Mouse (Mus musculus) kidney, adult 10 weeks (tissue): Measurements from ENCODE around the gene Nudt22. TPM values are rescaled to one million over a fixed set of nuclear protein-coding genes. Genes with fewer than 3 reads are reported as not detected.

Source experiments
- polyA plus RNA-seq: library from polyadenylated mRNA; stranded (reverse); fragments of 350-450 nt; fragmentation: Illumina TruSeq; extraction: RNeasy Lipid Tissue Mini Kit (QIAGEN cat#74804); gene quantifications from one replicate; pipeline ENCODE4 v1.2.3, GENCODE M21; 2014; ENCODE audit warnings: low read depth, low replicate concordance

The Nudt22 gene
- polyA plus RNA-seq = not detected

DNA sequence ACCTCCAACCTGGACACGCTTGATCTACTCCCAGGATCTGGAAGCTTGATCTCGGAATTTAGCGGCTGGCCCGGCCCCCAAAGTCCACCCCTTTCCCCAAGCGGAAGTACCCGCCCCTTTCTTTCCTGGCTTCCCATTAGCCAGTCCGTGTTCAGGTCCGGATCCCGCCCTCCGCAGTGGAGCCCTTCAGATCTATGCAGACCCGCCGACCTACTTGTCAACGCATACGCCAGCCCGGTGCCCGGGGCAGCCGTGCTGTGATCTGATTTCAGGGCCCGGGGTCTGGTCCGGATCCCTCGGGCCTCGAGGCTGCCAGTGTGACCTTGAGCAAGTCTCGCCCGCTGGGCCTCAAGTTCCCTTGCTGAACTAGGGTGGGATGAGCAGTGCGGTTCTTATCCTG lies at the start of gene Nudt22, which contains the start of gene Trpt1:
Gene Nudt22 (minus strand): TSS at position 112 of the 400 bp plus-strand sequence.
Gene Trpt1 (plus strand): TSS at position 126 of the 400 bp plus-strand sequence.

DNA sequence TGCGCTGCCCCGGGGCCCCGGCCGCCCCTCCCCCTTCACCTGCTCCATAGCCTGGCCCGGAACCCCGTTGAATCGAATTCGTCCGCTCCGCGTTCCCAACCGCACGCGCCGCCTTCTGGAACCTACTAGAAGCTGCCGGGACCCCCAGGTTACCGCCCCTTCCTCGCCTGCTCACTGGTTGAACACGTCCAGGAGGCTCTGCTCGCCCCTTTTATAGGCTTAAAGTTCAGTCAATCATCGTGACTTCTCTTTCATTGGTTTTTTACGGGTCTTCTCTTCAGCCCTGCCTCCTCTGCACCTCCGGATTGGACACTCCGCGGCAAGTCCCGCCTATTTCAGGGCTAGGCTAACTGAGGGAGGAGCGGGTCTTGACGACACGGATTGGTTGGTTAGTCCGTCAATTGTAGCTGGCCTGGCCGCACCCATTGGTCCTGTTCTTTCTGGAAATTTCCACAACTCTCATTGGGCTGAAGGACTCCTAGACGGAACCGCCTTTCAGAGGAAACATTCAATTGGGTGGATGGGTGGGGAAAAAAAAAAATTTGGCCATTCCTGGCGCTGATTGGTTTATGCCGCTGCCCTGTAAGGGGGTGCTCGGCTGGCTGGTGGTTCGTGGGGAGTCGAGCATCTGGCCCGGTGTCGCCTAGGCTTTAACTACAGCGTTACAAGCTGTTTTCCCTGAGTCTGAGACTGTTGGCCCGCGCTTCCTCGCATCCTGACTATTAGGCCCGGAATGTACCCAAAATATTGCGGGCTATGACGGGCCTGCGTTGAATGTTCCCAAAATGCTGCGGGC lies 44.1 kb upstream of the Nudt22 start, which contains the start of gene Stip1:
Gene Stip1 (minus strand): TSS at position 127 of the 796 bp plus-strand sequence.

DNA sequence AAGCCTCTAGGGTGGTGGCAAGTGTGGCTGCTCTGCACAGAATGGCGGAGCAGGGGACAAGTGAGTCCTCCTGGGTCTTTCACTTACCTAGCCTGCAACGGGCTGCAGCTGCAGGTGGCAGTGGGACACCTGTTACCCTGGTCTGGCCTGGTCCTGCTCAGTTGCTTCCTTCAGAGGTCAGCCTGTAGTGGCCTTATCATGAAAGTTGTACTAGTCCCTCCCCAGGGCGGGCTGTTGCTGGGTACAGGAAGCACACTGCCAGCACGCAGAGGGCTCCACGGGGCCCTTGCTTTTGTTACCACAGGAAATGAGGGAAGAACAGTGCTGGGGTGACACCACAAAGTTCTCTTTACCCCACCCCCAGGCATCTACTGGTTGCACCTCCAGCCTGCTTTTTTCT lies 23.3 kb upstream of the Nudt22 start, which contains the start of gene Fermt3:
Gene Fermt3 (minus strand): TSS at position 279 of the 400 bp plus-strand sequence.

DNA sequence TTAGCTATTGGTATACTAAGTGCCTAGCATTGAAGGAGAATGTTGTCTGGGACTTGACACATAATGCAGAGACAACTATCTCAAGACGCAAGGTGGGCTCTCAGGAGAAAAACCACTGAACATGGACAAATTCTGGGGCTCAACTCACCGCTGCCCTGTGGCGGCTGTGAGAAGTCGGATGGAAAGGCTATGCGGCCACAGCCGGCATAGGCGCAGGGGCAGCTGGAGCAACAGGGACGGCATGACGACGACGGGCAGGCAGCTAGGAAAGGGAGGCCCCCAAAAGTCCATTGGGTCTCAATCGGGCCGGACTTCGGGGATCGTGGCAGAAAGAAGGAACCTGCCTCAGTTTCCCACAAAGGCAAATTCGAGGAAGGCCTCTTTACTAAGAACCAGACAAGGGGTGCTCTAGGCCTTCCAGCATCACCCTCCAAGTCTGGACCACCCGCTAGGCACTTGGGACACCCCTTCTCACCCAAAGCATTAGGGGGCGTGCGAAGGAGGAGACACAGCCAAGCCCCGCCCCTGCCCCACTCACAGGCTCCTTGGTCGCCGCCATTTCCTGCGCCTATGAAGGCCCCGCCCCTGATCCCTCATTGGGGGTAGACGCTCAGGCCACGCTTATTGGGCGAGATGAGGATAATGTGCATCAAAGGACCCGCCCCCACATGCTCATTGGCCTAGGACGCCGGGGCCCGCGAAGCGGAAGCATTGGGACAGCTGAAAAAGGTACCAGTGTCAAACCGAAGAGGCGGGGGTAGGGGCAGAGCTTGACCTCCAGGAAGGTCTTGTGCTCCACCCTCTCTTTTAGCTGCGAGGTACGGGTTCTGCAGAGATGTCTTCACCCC lies 3.7 kb downstream of the Nudt22 start, which contains the start of gene Dnajc4:
Gene Dnajc4 (minus strand): TSS at position 562 of the 848 bp plus-strand sequence.

DNA sequence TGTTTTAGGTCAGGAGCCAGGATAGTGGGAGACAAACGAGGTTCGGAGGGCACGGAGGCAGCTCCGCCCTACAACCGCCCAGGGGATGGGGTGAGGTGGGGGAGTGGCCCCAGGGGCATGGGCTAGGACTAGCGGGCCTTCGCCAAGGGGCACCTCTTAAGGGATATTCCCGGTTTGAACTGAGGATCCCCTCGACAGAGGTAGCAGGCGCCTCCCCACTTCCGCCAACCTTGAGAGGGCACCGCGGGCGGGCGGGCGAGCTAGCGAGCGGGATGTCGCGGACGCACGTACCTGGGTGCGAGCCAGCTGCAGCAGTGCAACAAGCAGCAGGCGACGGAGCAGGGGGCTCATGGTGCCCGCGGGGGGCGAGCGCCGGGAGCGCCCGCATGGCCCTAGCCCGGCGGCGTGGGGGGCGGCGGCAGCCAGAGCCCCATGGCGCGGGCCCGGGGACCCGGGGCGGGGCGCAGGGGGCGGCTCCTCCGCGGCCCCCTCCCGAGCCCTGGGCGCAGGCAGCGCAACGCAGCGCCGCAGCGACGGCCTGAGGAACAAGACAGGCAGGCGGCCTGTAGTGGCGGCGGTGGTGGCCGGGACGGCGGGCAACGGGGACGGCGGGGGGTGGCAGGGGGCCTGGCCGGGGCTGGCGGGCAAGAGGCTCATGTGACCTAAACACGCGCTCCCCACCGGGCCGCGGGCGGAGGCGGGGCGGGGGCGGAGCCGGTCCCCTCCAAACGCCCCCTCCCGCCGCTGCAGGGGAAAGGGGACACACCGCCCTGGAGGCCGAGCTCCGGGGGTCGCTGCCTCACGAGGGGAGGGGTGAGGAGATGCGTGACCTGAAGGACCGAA lies 8.6 kb downstream of the Nudt22 start, which contains the start of gene Vegfb:
Gene Vegfb (minus strand): TSS at position 591 of the 843 bp plus-strand sequence.

DNA sequence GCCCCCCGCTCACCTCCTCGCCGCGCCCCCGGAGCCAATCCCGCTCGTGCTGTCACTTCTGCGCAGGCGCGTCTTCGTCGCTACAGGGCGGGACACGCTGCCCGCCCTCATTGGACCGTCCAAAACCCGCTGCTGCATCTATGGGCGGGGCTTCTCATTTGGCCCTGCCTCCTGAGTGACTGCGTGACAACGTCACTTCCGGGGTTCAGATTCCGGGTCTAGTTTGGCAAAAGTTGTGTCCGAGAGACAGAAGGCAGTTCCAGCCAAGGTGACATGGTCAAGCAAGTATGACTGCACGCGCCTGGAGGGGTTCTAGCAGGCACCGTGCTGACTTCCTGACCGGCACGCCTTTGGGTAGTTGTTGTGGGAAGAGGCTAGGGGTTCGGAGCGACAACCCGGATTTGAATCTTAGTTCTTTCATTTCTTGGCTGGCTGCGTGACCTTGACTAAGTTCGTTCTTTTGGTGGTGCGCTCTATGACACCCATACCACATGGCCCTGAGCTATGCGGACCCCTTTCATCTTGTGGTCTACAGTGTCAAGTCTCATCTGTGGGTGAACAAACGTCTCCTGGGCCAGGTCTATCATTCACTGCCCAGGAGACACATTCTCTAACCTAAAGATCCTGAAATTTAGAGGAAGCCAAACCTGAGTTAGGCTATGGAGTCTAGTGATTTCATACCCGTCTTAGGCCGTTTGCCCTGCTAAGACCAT lies 15.4 kb downstream of the Nudt22 start, which contains the start of gene Fkbp2:
Gene Fkbp2 (minus strand): TSS at position 121 of the 713 bp plus-strand sequence.

DNA sequence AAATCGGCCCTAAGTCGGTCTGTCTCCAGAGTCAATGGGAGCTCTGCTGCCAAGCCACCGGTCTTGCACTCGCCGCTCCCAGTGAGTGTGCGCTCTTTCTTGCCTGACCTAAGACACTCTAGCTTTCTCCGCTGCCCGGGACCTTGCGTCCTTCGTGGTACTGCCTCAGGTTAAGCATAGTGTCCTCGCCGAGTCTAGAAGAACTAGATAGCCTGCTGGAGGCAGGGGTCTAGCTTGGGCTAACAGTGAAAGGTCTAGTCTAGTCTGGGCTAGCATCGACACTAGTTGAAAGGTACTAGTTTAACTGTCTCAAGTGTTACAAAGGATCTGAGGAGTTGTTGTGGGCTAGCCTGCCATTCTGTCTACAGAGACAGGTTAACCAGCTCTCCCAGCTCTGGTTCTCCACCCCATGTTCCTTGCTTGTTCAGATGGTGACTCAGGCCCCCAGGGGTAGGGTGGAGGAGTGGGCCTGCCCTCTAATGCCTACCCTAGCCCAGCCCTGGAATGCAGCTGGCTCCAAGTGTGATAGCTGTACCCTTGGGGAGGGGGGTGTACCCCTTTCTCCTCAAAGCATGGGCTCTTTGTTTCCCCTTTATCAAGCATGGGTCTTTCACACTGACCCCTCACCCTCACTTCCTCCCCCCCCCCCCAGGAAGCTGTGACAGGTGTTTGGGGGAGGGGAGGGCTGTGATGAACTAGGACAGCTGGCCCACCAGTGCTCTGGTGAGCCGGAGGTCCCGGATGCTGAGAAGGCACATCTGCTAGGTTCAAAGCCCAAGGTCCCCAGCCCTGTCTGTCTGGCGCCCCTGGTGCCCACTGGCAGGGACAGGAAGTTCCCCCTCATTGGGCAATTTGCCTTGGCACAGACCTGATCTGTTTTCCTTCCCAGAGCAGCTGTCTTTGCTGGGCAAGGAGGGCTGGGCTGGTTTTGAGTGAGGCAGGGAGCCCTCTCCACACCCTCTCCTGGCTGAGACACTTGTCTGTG lies 20.1 kb downstream of the Nudt22 start, which contains the start of gene Plcb3:
Gene Plcb3 (minus strand): TSS at position 934 of the 985 bp plus-strand sequence.

DNA sequence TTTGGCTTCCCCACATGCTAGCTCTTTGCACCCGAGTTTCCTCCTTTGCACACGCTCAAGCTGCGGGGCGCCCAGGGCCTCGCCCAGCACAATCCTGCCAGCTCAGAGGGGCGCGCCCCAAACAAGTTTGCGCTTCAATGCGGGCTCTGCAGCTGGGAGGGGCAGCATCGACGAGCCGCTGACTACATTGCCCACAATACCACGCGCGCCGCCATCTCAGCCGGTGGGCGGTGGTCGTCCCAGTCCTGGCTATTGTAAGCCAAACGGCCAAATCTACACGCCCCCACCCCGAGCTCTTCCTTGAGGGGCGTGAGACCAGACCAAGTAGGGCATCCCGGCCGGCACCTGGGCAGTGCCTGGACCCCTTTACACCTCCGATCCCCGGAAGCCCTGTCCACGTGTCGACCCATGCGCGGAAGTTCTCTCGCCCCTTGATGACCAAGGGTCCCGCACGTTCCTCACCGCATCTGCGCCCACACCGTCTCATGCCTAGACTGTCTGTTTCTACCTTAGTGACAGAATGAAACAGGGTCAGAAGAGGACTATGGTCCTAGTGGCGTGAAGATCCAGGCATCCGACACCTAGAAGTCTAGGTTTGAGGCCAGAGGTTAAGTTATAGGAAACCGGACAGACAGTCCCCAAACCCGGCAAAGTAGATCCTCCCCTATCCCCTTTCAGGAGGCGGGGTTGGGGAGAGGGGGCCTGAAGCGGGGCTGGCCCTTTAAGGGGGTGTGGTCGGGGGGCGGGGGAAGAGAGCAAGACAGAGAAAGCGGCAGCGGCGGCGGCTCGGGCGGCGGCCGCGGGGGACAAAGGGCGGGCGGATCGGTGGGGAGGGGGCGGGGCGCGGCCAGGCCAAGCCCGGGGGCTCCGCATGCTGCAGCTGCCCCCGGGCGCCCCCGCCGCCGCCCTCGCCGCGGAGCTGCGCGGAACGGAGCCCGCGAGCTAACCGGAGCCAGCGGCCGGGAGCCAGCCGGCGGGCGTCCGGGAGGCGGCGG lies 21.4 kb downstream of the Nudt22 start, which contains the start of gene Ppp1r14b:
Gene Ppp1r14b (plus strand): TSS at position 758 of the 995 bp plus-strand sequence.

Other genes starting within 250 kb of the Nudt22 start
- not detected for gene Rps6ka4, start 155.5 kb downstream of the Nudt22 start, polyA plus RNA-seq
- not detected for gene Ccdc88b, start 137.9 kb downstream of the Nudt22 start, polyA plus RNA-seq
- 17.5 TPM for gene Trmt112, start 86.4 kb downstream of the Nudt22 start, polyA plus RNA-seq
- gene Prdx5, start 86.0 kb downstream of the Nudt22 start, polyA plus RNA-seq = 192 TPM
- gene Esrra, start 74.3 kb downstream of the Nudt22 start, polyA plus RNA-seq = 2.4 TPM
- gene Catsperz, start 70.7 kb downstream of the Nudt22 start, polyA plus RNA-seq = not detected
- gene Kcnk4, start 61.6 kb downstream of the Nudt22 start, polyA plus RNA-seq = not detected
- gene Bad, start 54.3 kb downstream of the Nudt22 start, polyA plus RNA-seq = 1.1 TPM
- not detected for gene Gpr137, start 53.6 kb downstream of the Nudt22 start, polyA plus RNA-seq
- 4.0 TPM for gene Ppp1r14b, start 21.1 kb downstream of the Nudt22 start, polyA plus RNA-seq
- 1.8 TPM for gene Plcb3, start 19.6 kb downstream of the Nudt22 start, polyA plus RNA-seq
- 13.6 TPM for gene Fkbp2, start 15.6 kb downstream of the Nudt22 start, polyA plus RNA-seq
- 10.3 TPM for gene Vegfb, start 8.5 kb downstream of the Nudt22 start, polyA plus RNA-seq
- not detected for gene Dnajc4, start 3.5 kb downstream of the Nudt22 start, polyA plus RNA-seq
- gene Trpt1, start within 50 bp of the Nudt22 start, polyA plus RNA-seq = not detected
- not detected for gene Fermt3, start 23.4 kb upstream of the Nudt22 start, polyA plus RNA-seq
- gene Stip1, start 43.9 kb upstream of the Nudt22 start, polyA plus RNA-seq = 47.9 TPM
- 3.9 TPM for gene Macrod1, start 60.7 kb upstream of the Nudt22 start, polyA plus RNA-seq
- gene Flrt1, start 109.6 kb upstream of the Nudt22 start, polyA plus RNA-seq = 5.8 TPM
- 21.5 TPM for gene Otub1, start 210.2 kb upstream of the Nudt22 start, polyA plus RNA-seq
- 184 TPM for gene Cox8a, start 221.5 kb upstream of the Nudt22 start, polyA plus RNA-seq
- 10.4 TPM for gene Naa40, start 245.1 kb upstream of the Nudt22 start, polyA plus RNA-seq